Mouse (Mus musculus): ENCODE measurements at regions not wholly inside any gene's neighbourhood (a gene's known extent, or its start where the extent isn't known, plus 50 kb on each side); places are given as distances from the start of the nearest gene placed in this dataset.
A peak's percentile ranks its signal among the peaks of the same experiment; 100 is the strongest.
"Not testable (repeated sequence)": the region's sequence is repeated elsewhere in the genome, so short reads cannot be mapped to it uniquely, and the experiment has no call there.

DNA sequence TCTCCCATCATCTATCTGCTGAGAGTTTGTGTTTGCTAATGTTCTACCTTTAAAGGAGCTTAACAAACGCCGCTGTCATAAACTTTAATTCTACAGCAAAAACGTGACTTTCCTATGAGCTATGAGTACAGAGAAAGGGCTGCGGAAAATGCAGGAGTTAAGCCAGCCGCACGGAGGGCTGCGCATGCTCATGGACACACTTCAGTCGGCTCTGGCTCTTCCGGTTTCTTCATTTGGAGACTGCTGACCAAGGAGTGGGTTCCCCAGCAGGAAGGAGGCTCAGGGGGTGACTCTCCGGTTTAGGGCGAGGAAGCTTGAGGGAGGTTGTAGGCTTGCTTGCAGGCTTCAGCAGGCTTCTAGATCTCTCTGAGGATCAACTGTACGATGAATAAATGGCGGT, 59.3 kb downstream of the Sox2 start:
- no peak for DNase-seq (ENCODE audit: low spot score)

DNA sequence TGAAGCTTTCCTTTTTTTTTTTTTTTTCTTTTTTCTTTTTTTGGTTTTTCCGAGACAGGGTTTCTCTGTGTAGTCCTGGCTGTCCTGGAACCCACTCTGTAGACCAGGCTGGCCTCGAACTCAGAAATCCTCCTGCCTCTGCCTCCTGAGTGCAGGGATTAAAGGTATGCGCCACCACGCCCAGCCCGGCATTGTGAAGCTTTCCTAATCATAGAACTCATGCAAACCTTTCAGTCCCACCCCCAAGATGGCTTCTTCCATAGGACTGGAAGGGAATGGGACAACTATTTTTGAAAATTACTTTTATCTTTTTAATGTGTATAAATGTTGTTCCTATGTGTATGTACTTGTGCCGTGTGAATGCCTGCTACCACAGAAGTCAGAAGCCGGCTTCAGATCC, 61.9 kb downstream of the Sox2 start:
- not testable (repeated sequence) for DNase-seq (ENCODE audit: low spot score)

DNA sequence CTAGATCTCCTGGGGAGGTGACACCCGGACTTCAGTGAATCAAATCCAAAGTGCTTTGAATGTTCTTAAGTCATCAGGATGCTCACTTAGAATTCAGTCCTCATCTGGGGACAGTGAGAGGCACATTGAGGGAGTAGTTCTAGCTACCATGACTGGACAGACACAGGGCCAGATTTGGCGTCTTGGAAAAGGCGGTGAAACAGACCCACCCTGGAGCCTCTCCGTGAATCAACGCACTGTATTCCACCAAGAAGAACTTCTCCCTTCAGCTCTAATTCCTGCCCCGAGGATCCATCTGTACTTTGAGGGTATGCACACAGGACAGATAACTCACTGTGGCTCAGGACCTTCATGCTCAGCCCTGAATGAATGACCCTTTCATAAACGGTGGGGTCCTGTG, 72.3 kb downstream of the Sox2 start:
- DNase-seq (ENCODE audit: low spot score) = no peak

DNA sequence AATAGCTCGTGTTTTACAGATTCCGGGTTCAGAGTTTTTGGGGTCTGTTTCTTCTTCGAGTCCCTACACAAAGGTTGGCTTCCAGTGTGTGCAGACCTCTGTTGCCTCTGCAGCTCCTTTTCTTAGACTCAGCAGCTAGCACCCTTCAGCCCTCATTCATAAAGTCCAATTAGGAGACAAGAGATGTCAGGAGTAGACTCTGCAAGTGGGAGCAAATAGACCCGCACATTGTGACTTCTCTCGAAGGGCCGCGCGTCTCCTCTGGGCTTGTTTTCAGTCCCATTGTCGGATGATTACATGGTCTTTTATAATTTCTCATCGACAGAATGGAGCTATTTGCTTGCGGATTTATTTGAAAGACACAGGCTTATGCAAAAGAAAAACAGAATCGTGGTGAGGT, 76.8 kb downstream of the Sox2 start:
- DNase-seq (ENCODE audit: low spot score) = no peak

DNA sequence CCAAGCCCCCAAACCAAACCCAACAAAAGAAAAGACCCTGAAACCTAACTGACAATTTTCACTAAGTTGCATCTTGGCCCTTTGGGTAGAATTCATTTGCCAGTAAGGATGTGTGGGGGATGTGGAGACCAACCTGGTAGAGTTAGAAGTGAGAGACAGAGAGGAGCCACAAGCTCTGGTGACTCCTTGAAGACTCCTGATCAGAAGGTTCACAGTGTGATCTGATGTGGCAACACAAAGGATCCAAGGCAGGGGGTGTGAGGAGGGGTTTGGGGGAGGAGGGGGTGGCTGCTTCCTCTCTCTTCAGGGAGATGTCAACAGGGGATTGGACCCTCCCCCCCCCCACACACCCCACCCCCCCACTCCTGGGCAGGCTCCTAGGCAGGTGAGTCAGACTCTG, 78.1 kb downstream of the Sox2 start:
- DNase-seq (ENCODE audit: low spot score) = no peak

DNA sequence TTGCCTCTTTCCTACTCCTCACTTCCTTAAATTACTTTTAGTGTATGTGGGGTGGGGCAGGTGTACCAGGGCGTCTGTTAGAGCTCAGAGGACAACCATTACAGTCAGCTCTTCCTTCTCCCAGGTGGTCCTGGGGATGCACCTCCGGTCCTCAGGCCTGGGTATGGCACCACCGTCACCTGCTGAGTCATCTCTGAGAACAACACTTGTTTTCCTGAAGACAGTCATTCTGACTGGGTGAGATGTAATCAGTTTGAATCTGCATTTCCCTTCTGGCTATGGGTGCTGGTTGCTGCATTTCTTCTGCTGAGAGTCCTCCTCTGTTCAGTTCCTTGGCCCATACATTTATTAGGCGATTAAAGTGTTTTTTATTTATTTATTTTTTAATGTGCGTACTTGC, 84.8 kb downstream of the Sox2 start:
- DNase-seq (ENCODE audit: low spot score) = no peak

DNA sequence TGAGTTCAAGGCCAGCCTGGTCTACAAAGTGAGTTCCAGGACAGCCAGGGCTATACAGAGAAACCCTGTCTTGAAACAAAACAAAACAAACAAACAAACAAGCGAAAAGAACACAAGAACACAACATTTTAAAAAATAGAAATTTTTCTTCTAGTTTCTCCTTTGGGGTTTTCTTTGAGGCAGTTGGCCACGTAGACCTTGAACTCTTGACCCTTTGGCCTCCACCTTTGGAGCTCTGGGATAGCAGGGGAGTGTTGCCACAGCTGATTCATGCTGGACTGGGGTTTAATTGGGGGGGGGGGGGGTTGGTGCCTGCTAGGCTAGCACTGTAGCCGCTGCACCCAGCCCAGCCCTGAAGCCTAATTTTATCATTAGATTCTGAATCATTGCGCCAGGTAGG, 87.8 kb downstream of the Sox2 start:
- no peak for DNase-seq (ENCODE audit: low spot score)

DNA sequence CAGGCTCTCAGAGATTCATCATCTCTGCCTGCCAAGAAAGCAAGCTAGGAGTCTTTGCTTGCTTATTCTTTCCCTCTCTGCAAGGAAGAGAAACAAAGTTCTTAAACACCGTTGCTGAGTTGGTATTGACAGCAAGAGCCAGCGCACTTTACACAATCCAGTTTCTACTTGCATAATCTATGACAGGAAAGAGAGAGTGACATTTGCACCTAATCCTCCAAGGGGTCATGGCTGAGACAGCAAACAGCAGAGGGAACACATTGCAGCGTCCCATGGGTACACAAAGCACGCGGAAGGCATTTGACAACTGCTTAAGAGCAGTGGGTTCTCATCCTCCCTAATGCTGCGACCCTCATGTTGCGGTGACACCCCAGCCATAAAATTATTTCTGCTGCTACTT, 88.7 kb downstream of the Sox2 start:
- no peak for DNase-seq (ENCODE audit: low spot score)

DNA sequence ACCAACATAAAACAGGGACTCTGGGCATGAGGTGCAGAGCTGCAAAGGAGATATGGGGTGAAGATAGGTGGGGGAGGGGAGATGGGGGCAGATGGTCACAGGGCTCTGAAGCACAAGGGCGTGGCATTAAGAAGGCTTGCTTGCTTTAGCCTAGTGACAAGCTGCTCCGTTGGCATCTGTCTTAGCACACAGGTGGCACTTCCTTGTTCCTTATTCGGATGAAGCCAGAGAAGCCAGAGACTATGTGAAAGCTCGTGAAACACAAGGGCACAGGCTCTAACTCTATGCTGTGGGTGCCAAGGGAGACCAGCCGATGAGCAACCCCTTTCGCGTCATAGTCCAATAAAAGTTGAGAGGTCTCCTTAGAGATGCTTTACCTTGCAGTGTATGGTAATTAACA, 89.5 kb downstream of the Sox2 start:
- DNase-seq (ENCODE audit: low spot score) = no peak

DNA sequence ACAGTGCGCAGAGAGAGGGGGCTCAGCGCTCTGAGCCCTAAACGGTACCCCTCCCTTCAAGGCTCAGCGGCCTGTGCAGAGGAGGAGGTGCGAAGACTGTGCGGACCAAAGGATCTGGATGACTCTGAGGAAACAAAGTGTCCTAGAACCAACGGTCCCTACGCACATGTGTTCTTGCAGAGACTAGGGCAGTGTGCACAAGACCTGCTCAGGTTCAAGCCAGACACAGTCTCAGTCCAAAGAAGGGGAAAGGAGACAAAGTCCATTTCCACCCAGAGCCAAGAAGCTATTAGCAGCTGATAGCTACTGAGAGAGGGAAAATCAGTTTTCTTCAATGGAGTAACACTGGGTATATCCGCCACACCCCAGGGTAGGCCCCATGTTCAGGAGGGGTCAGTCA, 89.9 kb downstream of the Sox2 start:
- DNase-seq (ENCODE audit: low spot score) = no peak

DNA sequence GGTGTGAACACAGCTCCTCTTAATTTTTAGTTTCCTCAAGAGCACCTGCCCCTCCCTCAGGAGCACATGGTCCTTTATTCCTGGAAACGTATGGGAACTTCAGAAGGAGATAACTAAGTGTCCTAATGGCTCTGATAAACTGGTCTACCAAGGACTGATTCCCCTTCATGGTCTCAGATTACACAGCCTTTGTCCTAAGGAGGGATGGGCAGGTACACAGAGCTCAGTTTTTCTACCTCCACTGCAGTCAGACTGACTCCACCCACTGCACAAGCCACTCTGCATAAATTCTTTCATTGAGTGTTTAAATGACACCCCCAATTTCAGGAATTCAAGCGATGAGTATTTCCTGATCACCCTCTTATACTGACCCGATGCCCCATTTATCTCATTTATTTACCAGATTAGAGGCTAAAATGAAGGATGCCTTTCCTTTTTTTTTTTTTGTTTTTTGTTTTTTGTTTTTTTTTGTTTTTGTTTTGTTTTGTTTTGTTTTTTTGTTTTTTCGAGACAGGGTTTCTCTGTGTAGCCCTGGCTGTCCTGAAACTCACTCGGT, 95.1 kb downstream of the Sox2 start:
- no peak for DNase-seq (ENCODE audit: low spot score)

DNA sequence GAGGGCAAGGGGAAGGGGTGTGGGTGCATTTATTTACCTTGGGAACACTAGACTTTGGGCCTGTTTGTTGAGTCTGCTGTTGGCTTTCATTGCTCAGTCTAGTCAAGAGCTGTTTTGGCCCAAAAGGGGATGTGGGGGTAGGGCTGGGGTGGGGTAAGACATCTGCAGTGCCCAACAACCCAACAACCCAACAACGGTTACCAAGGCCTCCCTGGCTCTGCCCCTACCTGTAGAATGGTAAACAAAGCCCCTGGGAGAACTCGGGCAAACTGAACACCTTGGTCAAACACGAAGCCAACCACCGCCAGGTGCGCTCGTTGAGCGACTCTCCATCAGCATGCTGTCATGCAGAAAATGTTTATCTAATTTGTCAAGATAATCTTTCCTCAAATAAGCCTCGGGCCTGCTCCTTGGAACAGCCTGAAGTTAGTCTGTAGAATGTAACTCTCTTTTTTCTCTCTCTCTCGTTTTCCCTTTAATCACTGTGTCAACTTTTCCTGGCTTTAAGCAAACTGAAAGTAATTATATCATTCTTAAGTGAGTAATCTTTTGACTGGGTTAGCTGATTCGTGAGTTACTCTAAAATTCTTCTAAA, 97.4 kb downstream of the Sox2 start:
- no peak for DNase-seq (ENCODE audit: low spot score)

DNA sequence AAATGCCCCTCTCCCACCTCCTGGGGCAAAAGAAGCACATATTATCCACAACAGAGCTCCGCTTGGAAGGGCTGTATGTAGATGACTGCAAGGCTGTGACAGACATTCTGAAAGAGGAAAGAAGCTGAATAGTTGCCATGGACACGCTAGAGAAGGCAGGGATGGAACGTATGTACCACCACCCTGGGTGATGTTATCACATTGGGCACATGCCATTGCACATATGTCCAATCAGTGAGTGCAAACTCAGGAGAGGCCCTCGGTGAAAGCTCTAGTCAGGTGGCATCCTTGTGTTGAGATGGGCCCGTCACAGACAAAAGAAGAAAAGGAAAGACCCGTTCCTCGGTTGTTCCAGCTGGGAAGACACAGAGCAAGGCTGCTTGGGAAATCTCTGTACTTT, 99.8 kb downstream of the Sox2 start:
- no peak for DNase-seq (ENCODE audit: low spot score)

DNA sequence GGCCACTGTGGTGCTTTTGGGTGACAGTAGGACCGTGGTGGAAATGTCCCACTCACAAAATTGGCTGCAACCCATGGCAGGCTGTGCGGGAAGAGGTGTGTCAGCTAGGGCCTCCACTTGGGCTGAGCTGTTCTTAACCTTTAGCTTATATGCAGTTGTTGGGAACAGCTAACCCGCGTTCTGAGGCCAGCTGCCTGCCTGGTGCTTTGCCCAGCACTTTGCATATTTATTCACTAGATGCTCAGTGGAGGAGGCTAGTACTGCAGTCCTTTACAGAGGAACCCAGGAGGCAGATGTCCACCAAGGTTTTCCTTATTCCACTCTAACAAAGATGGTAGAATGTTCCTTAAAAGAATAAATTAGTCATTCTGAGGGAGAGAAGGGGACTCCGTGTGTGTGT, 101.3 kb downstream of the Sox2 start:
- DNase-seq (ENCODE audit: low spot score) = no peak

DNA sequence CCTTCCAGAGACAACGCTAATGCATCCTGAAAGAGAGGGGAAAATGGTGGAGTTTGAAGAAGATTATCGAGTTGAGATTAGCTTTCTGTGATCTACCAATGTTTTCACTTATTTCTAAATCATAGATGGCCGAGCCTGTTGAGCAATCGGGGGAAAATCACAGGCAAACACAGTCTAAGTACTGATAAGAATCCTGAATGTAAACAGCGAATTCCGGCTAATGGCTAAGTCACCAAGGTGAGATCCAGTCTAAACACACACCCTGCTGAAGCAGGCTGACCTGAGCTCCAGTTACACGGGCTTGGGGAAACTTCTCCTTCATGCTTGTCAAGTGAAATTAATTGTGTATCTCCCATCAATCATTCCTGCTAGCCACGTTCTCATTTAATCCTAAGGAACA, 103.4 kb downstream of the Sox2 start:
- DNase-seq (ENCODE audit: low spot score) = peak; percentile 30

DNA sequence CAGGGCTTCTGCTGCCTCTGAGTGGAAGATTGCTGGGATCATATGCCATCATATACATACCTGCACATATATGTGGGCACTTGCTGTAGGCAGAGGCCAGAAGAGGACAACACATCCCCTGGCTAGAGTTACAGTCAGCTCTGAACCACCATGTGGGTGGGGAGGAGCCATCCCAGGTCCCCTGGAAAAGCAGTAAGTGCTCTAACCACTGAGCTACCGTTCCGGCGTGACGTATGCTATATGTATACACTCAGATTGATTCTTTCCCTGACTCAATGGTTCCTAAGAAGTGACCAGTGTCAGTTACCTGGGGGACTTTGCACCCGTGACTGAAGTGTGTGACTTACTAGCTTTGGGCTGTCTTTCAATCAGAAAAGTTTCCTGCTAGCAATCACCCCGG, 104.6 kb downstream of the Sox2 start:
- no peak for DNase-seq (ENCODE audit: low spot score)

DNA sequence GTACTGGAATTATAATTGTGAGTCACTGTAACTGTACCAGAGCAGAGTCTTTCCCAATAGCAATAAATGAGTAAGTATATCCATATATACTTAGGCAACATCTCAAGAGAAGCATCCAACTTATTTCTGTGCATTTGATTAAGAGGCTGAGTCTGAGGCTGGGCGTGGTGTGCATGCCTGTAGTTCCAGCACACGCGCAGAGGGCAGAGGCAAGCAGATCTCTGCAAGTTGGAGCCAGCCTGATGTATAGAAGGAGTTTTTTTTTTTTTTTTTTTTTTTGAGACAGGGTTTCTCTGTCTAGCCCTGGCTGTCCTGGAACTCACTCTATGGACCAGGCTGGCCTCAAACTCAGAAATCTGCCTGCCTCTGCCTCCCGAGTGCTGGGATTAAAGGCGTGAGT, 105.1 kb downstream of the Sox2 start:
- DNase-seq (ENCODE audit: low spot score) = not testable (repeated sequence)

DNA sequence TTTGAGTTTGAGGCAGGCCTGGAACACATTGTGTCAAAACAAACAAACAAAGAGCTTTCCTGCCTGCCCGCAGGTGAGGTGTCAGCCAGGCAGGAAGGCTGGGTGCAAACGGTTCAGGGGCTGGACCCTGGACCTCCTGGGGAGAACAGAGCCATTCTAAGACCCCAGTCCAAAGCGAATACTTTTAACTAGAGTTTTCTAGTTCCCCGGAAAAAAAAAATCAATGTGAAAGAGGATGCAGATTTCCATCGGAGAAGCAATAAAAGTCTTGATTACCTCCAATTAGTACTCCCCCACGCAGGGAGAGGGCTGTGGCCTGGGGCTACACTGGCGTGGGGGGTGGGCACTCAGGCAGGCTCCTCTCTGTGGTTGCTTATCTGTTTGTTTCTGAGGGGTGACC, 106.4 kb downstream of the Sox2 start:
- no peak for DNase-seq (ENCODE audit: low spot score)

DNA sequence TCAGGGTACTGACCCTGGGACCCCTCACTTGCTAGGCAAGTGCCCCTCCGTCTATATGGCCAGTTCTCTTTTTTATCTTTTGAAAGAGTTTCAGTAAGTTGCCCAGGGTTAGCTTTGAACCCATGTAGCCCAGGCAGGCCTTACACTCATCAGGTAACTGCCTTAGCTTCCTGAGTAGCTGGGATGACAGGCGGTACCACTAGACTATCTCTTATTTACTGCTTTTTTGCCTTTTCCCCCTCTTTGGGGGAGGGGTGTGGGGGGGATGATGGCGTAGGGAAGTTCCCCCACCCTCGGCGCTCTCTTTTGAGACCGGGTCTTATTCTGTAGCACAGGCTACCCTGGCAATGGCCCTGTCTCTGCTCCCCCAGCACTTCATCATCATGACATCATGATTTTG, 106.9 kb downstream of the Sox2 start:
- no peak for DNase-seq (ENCODE audit: low spot score)

DNA sequence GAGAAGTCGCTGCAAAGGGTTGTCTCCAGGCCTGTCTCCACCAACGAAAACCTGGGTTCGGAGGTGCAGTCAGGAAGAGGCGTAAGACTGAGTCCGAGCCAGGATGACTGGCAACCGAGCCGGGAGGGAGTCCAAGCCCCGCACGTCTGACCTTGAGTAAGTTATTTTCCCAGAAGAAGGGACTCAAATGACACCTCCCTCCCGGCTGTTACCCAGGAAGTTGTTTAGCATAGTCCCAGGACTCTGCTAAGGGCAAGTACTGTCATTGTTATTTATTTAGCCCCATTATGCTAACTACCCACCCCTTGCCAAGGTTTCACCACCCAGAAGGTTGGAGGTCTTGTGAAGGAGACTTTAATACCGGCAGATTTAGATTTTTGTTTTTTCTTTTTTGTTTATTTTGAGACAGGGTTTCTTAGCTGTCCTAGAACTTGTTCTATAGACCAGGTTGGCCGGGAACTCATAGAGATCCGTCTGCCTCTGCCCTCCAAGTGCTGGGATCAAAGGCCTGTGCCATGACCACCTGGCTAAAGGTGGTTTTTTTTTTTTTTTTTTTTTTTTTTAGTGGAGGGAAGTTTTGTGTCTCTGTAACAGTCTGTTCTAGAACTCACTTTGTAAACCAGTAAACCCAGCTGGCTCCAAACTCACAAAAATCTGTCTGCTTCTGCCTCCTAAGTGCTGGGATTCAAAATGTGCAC, 107.8 kb downstream of the Sox2 start:
- DNase-seq (ENCODE audit: low spot score) = no peak

DNA sequence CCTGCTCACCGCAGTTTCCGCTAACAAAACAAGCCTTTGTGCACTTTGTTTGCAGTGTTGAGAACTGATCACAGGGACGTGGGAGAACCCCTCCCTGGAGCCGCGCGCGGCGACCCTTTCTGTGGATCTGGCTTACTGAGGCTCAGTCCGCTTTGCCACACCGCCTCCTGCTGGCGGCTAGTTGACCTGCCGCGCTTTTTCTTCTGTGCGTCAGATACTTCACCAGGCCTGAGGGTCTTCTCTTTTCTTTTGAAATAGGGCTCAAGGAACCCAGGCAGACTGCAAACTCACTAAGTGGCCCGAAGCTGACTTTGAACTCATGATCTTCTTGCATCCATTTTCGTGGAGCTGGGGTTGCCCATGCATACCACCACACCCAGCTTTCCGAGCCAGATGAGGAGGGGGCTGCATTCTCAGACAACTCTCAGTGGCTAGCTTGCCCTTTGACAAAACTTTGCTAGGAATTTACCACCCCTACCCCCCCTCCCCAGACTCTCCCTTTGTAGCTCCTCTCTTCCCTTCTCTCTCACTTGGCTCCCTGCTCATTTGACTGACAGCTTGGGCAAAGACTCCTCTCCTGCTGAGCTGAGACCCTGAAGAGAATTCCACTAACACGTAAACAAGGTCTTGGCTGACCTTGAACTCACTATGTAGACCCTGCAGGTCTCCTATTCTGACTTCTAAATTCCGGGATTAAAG, 109.9 kb downstream of the Sox2 start:
- DNase-seq (ENCODE audit: low spot score) = no peak

DNA sequence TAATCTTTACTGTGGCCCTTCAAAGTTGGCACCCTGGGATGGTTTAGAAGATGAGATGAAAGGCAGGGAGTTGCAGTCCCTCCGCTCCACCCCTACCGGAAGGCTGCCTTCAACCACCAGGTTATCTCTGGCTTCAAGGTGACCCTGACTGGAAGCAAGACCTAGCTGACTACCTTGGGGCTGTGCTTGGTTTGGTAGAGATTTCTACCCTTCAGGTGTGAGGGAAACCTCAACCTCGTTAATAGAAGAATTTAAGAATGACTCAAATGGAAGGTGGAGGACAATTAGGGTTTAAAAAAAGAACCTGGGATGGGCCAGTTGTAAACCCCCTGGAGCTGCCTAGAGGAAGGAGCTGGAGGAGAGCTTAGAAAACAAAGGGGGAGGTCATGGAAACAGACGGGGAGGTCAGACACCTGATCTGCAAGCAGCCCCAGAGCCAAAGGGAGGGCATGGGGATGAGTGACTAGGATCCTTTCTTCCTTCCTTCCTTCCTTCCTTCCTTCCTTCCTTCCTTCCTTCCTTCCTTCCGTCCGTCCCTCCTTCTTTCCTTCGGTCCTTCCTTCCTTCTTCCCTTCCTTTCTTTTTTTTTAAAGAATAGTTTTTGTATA, 111.1 kb downstream of the Sox2 start:
- DNase-seq (ENCODE audit: low spot score) = no peak

DNA sequence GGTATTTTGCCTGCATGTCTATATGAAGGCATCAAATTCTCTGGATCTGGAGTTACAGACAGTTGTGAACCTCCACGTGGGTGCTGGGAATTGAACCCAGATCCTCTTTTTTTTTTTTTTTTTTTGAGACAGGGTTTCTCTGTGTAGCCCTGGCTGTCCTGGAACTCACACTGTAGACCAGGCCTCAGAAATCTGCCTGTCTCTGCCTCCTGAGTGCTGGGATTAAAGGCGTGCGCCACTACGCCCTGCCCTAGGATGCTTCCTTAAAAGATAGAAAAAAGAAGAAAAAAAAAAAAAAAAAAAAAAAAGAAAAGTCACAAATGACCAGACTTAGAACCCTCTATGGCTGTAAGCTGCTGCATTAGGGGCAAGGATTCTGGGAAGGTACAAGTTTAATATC, 111.6 kb downstream of the Sox2 start:
- DNase-seq (ENCODE audit: low spot score) = no peak
